Mouse (Mus musculus): ENCODE measurements around the gene Cnr1. TPM values are rescaled to one million over a fixed set of nuclear protein-coding genes. Genes with fewer than 3 reads are reported as not detected.

Cnr1 gene
- polyA plus RNA-seq, 1 experiment from 2014 or later = 0.12 TPM

DNA sequence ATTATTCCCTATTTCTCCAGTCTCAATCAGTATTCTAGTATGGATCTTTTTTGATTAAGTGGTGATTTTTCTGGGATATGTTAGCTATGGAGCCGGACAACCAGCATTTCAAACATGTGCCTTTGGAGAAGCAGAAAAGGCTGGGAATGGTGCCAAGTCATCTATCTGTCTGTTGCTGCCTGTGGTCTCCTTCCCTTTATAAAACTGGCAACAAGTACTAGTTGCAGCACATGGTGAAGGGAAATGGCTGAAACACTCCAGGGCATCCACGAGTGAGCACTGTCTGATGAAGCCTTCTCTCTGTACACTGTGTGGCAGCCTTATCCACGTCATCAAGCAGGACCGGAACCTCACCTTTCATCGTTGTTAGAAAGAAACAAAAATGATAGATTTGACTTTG is 8.7 kb upstream of the Cnr1 start:
- Histone ChIP-seq H3K4me2 (no peak overlapping the region), H3K27me3 (peaks cover 2% of the 10 kb centered on the region; the same call in 1 of the 2 replicates), H3K9me3 (replicated peaks) (no peaks in the 10 kb centered on the region), H3K36me3 (no peaks in the 10 kb centered on the region), H3K27ac (no peak overlapping the region), H3K9ac (no peak overlapping the region), H3K4me3 (replicated peaks) (no peak overlapping the region), H3K4me1 (replicated peaks) (no peaks in the 10 kb centered on the region)
- ATAC-seq (ENCODE audit: low read depth) (no peak), DNase-seq (no peak)
- whole genome bisulfite sequencing (ENCODE audit: insufficient replicate concordance) = 62% methylated on average over 5 of the region's 5 CpGs

DNA sequence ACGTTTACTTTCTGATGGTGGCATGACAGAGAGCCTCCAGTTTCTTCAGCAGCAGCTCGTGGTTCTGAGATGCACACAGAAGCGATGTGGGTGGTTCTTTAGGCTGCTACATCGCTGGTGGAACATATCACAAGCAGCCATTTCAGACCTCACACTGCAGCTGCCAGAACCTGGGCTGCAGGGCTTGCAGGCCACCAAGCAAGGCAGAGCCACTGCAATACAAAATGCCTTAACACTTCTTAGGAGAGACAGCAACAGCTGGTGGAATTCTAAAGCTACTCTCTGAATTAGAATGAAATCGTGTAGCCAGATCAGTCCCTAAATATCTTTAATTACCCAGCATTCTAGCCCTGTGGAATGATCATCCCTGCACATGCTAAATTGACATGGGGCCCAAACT is 3.6 kb upstream of the Cnr1 start:
- Histone ChIP-seq H3K4me3 (replicated peaks) (no peak overlapping the region), H3K4me1 (replicated peaks) (peaks cover 9% of the 10 kb centered on the region; the same call in 1 of the 2 replicates), H3K27me3 (peaks cover 45% of the 10 kb centered on the region), H3K9ac (no peak overlapping the region), H3K4me2 (no peak overlapping the region), H3K9me3 (replicated peaks) (no peaks in the 10 kb centered on the region), H3K36me3 (no peaks in the 10 kb centered on the region), H3K27ac (no peak overlapping the region)
- 30% methylated on average over 5 of the region's 5 CpGs for WGBS (ENCODE audit: insufficient replicate concordance)
- DNase-seq (no peak), ATAC-seq (ENCODE audit: low read depth) (no peak)

DNA sequence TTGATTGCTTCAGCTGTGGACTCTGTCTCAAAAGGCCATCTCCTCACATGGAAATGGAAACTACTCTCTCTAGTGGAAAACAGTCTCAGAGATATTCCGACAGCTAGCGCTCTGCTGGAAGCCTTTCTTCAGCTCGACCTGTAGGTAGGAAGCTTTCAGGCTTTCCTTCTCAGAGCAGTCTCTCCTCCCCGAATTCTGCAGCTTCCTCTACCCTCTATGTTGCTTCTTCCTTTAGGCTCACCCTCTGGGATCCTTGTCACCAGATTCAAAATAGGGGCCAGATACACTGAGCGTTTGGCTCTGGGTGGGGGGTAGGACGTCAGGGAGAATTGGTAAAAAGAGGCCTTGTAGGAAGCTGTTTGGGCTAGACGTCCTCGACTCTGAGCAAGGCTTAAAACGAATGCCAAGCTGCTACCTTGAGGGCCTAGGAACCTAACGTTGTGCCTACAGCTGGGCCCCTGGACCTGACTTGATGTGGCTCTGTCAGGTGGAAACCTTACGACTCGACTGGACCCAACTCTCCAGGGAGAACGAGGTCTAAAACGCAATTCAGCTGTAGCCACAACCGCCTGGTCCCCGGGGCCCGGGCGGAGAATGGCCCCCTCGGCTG is 1.1 kb upstream of the Cnr1 start:
- DNase-seq = no peak

DNA sequence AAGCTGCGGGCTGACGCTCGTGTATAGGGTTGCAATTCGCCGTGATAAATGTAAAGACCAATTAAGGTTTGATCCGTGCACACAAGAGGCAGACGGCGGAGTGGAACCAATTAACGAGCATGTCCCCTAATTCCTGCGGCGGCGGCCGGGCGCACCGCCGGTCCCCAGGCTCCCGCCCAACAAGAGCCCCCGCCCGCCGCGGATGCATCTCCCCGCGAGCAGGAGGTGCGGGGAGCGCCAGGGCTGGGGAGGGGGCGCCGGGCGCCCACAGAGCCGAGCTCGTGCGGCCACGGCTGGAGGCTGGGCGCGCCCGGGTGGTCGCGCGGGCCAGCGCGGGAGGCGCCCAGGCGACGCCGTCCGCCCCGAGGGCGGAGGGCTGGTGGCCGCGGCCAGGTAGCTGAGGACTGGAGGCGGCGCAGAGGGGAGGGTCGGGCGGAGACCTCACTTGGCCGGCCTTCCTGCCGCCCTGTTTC is 596 bp upstream of the Cnr1 start:
- DNase-seq = no peak
- no peak overlapping the region for H3K27ac ChIP-seq
- H3K4me2 ChIP-seq = peak overlapping the region; percentile 67
- 0 out of 2 replicates have a peak overlapping the region, but pooled peaks have one; percentile 9 for H3K9ac ChIP-seq
- no peak for ATAC-seq (ENCODE audit: low read depth)
- peak overlapping the region; percentile 49 for H3K4me3 ChIP-seq (replicated peaks)
- no peaks in the 10 kb centered on the region for H3K9me3 ChIP-seq (replicated peaks)
- peaks cover 56% of the 10 kb centered on the region for H3K27me3 ChIP-seq
- peaks cover 9% of the 10 kb centered on the region; the same call in 1 of the 2 replicates for H3K4me1 ChIP-seq (replicated peaks)
- WGBS (ENCODE audit: insufficient replicate concordance) = under 1% methylated on average over 24 of the region's 55 CpGs
- H3K36me3 ChIP-seq = no peaks in the 10 kb centered on the region

More for the DNA sequence above, 1.1 kb upstream of the Cnr1 start:
- Histone ChIP-seq H3K9me3 (replicated peaks) (no peaks in the 10 kb centered on the region), H3K9ac (no peak overlapping the region), H3K27me3 (peaks cover 56% of the 10 kb centered on the region), H3K4me1 (replicated peaks) (peaks cover 9% of the 10 kb centered on the region; the same call in 1 of the 2 replicates), H3K36me3 (no peaks in the 10 kb centered on the region), H3K27ac (no peak overlapping the region), H3K4me3 (replicated peaks) (peak overlapping the region; percentile 49), H3K4me2 (peak overlapping the region; percentile 67)
- ATAC-seq (ENCODE audit: low read depth) = no peak
- 4% methylated on average over 19 of the region's 19 CpGs for WGBS (ENCODE audit: insufficient replicate concordance)

DNA sequence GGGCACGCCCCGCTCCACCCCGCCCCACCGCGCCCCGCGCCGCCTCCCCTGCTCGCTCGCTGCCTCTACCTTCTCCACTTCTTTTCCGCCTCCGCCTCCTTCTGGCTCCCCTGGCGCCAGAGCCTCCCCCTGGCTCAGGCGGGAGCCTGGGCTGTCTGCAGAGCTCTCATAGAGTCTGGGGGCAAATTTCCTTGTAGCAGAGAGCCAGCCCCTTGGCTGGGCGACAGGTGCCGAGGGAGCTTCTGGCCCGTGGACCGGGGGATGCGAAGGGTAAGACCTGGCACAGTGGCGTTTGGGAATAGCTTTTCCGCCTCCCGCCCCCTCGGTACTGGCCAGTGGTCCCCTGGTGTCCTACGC is 474 bp downstream of the Cnr1 start:
- Histone ChIP-seq H3K27ac (no peak overlapping the region), H3K9ac (no peak overlapping the region), H3K4me2 (peak overlapping the region; percentile 67), H3K4me3 (replicated peaks) (peak overlapping the region; percentile 49), H3K4me1 (replicated peaks) (peaks cover 9% of the 10 kb centered on the region; the same call in 1 of the 2 replicates), H3K9me3 (replicated peaks) (no peaks in the 10 kb centered on the region), H3K36me3 (no peaks in the 10 kb centered on the region), H3K27me3 (peaks cover 56% of the 10 kb centered on the region)
- ATAC-seq (ENCODE audit: low read depth) (no peak), DNase-seq (no peak)
- whole genome bisulfite sequencing (ENCODE audit: insufficient replicate concordance) = 2% methylated on average over 23 of the region's 24 CpGs

DNA sequence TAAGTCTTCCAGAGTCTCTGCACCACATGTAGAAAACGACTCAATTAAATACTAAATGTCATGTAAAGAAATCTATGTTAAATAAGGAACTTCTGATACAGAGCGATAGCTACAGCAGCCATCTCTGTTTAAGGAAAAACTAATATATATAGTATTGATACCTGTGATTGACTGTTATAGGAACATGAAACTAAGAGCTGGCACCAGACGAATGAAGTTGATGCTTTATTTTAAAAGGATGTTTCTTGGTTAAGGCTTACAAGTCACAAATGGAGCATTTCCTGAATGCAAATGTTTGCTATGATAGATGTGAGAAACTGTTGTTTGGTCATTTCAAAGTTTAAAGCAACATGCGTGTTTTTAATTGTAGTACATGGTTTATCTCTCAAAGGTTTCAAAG is 1.1 kb downstream of the Cnr1 start:
- ATAC-seq (ENCODE audit: low read depth) (no peak), DNase-seq (no peak)
- H3K4me3 ChIP-seq (replicated peaks) = no peak overlapping the region
- no peak overlapping the region for H3K9ac ChIP-seq
- WGBS (ENCODE audit: insufficient replicate concordance) = 31% methylated on average over 4 of the region's 4 CpGs
- no peak overlapping the region for H3K27ac ChIP-seq
- H3K4me1 ChIP-seq (replicated peaks) = peaks cover 9% of the 10 kb centered on the region; the same call in 1 of the 2 replicates
- no peaks in the 10 kb centered on the region for H3K36me3 ChIP-seq
- peaks cover 56% of the 10 kb centered on the region for H3K27me3 ChIP-seq
- H3K4me2 ChIP-seq = no peak overlapping the region
- H3K9me3 ChIP-seq (replicated peaks) = no peaks in the 10 kb centered on the region

DNA sequence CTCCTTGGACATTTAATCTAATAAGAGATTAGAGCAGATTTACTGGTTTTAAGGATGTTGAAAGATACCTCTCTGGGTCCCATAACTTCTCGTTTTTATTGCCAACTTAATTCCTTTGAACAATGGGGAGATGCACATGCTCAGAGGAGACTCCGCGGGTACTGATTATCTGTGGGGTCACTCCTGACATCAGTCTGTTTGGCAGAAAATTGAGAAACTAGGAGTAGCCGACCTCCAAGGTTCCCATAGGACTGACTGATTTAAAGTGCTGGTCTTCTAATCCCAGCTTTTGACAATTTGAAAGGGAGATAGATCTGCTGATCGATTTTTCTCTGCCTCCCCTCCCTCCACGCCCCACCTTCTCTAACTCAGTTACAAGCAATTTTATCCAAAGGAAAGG is 1.6 kb downstream of the Cnr1 start:
- Histone ChIP-seq H3K27ac (no peak overlapping the region), H3K9me3 (replicated peaks) (no peaks in the 10 kb centered on the region), H3K36me3 (no peaks in the 10 kb centered on the region), H3K4me3 (replicated peaks) (no peak overlapping the region), H3K9ac (no peak overlapping the region), H3K4me1 (replicated peaks) (peaks cover 9% of the 10 kb centered on the region; the same call in 1 of the 2 replicates), H3K27me3 (peaks cover 53% of the 10 kb centered on the region), H3K4me2 (no peak overlapping the region)
- ATAC-seq (ENCODE audit: low read depth) (no peak), DNase-seq (no peak)
- 45% methylated on average over 6 of the region's 6 CpGs for WGBS (ENCODE audit: insufficient replicate concordance)

DNA sequence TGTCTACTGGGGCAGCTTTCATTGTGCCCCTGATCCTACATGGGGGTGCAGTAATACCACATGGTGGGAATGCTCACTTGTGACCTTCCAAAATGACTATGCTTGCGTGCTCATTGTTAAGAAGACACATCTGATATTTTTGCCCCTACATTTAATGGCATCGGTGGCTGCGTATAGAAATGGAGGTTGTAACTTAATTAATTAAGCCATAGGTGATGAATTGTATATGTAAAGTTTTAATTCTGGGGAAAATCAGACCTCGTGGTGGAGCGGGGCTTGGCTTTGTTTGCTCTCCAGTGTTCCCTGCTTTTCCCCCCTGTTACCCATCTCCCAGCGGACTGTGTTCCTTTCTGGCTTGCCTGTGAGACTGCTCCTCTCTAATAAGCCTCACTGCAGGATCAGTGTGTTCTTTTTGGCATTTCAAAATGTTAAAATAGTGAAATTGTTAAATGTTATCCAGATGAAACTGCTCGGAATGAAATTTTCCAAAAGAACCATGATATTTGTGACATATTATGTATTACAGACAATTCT is 2.4 kb downstream of the Cnr1 start:
- Histone ChIP-seq H3K4me2 (no peak overlapping the region), H3K9me3 (replicated peaks) (no peaks in the 10 kb centered on the region), H3K4me3 (replicated peaks) (no peak overlapping the region), H3K27ac (no peak overlapping the region), H3K4me1 (replicated peaks) (peaks cover 9% of the 10 kb centered on the region; the same call in 1 of the 2 replicates), H3K9ac (no peak overlapping the region), H3K36me3 (no peaks in the 10 kb centered on the region), H3K27me3 (peaks cover 50% of the 10 kb centered on the region)
- WGBS (ENCODE audit: insufficient replicate concordance) = 68% methylated on average over 7 of the region's 7 CpGs
- ATAC-seq (ENCODE audit: low read depth) (no peak), DNase-seq (no peak)

DNA sequence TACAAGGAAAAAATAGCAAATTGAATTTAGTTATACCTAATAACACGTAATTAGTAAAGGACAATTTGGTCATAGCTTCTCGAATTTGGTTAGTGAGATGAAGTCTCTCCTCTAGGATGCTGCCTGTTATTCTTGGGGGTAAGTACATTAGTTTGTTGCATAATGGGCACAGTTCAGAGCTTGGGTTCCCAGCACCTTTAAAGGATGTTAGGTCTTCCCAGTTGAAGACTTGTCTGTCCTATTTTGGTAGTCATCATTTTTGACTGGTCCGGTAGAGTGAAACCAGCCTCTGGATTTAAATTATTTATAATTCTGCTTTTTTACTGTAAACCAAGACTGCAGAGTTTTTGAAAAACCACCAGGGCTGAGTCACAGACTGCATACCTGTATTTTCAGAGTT is 3.3 kb downstream of the Cnr1 start:
- Histone ChIP-seq H3K27ac (no peak overlapping the region), H3K4me3 (replicated peaks) (no peak overlapping the region), H3K9me3 (replicated peaks) (no peaks in the 10 kb centered on the region), H3K27me3 (peaks cover 42% of the 10 kb centered on the region), H3K9ac (no peak overlapping the region), H3K36me3 (no peaks in the 10 kb centered on the region), H3K4me1 (replicated peaks) (peaks cover 9% of the 10 kb centered on the region; the same call in 1 of the 2 replicates), H3K4me2 (no peak overlapping the region)
- WGBS (ENCODE audit: insufficient replicate concordance) = 67% methylated on average over 3 of the region's 3 CpGs
- ATAC-seq (ENCODE audit: low read depth) (no peak), DNase-seq (no peak)

DNA sequence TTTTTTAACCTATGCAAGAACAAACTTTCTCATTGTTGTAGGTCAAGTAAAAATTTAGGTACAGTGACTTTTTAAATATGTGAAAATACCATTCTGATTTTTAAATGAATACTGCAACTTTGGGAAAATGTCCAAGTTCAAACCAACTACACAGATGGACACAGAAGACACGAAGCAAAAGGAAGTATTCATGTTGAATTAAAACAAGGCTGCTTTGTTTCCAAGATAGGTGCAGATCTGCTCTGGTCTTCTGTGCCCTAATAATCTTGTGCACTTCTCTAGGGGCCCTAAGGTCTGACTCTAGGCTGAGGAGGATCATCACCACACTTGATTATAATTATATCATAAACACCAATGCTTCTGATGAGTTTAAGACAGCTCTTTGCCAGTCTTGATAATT is 4.1 kb downstream of the Cnr1 start:
- peaks cover 9% of the 10 kb centered on the region; the same call in 1 of the 2 replicates for H3K4me1 ChIP-seq (replicated peaks)
- H3K9me3 ChIP-seq (replicated peaks) = no peaks in the 10 kb centered on the region
- peaks cover 33% of the 10 kb centered on the region for H3K27me3 ChIP-seq
- H3K9ac ChIP-seq = no peak overlapping the region
- no peak overlapping the region for H3K4me2 ChIP-seq
- ATAC-seq (ENCODE audit: low read depth) = no peak
- H3K36me3 ChIP-seq = no peaks in the 10 kb centered on the region
- DNase-seq = no peak
- 33% methylated on average over 1 of the region's 1 CpGs for WGBS (ENCODE audit: insufficient replicate concordance)
- no peak overlapping the region for H3K27ac ChIP-seq
- H3K4me3 ChIP-seq (replicated peaks) = no peak overlapping the region

DNA sequence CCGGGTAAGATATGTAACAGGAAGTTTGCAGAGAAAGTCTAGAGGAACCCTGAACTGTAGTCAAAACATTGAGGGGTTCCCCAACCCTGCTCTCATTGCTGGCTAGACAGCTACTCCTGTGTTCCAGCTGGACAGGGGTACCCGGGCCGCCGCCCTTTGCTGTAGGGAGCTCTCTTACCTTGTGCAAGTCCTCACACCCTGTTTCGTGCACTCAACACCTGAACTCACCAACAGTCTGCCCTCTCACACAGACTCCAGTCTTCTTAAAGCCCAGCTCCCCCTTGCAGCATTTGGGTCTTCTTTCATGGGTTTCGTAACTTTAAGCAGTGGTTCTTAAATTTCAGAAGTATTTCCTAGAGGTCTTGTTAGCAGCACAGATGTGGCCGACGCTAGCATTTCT is 7.0 kb downstream of the Cnr1 start:
- 66% methylated on average over 8 of the region's 8 CpGs for WGBS (ENCODE audit: insufficient replicate concordance)
- no peak overlapping the region for H3K27ac ChIP-seq
- H3K4me1 ChIP-seq (replicated peaks) = no peaks in the 10 kb centered on the region
- H3K4me3 ChIP-seq (replicated peaks) = no peak overlapping the region
- DNase-seq (no peak), ATAC-seq (ENCODE audit: low read depth) (no peak)
- no peak overlapping the region for H3K9ac ChIP-seq
- H3K9me3 ChIP-seq (replicated peaks) = no peaks in the 10 kb centered on the region
- peaks cover 6% of the 10 kb centered on the region; the same call in 1 of the 2 replicates for H3K27me3 ChIP-seq
- H3K36me3 ChIP-seq = no peaks in the 10 kb centered on the region
- H3K4me2 ChIP-seq = no peak overlapping the region

DNA sequence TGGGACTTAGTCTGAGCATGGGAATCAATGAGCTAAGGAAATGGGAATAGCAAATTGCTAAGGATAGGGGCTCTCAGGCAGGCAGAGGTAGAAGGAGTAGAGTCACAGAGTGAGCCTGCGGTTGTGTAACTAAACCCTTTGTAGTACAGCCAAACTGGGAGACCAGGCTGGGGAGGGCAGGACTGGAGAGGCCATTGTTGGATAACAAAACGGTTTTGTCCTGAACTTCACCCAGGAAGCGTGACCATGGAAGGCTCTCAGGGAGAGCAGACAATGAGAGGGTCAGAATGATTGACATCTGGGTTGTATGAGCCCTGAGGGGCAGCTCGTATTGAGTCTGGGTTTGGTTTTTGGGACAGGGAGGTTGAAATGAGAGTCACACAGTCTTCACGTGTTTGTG is 17.2 kb downstream of the Cnr1 start:
- H3K9ac ChIP-seq = no peak overlapping the region
- ATAC-seq (ENCODE audit: low read depth) = no peak
- 53% methylated on average over 5 of the region's 5 CpGs for WGBS (ENCODE audit: insufficient replicate concordance)

More for the DNA sequence above, 17.2 kb downstream of the Cnr1 start:
- DNase-seq = no peak
- no peak overlapping the region for H3K27ac ChIP-seq
- no peak overlapping the region for H3K4me3 ChIP-seq (replicated peaks)
- H3K4me1 ChIP-seq (replicated peaks) = no peaks in the 10 kb centered on the region
- H3K9me3 ChIP-seq (replicated peaks) = no peaks in the 10 kb centered on the region
- H3K4me2 ChIP-seq = no peak overlapping the region
- no peaks in the 10 kb centered on the region for H3K27me3 ChIP-seq
- H3K36me3 ChIP-seq = no peaks in the 10 kb centered on the region
